Mouse (Mus musculus): ENCODE results near the gene Kcnk7. TPM values are rescaled to one million over a fixed set of nuclear protein-coding genes. Genes with fewer than 3 reads are reported as not detected.
A peak's percentile ranks its signal among the peaks of the same experiment; 100 is the strongest.
"Not testable (repeated sequence)": the region's sequence is repeated elsewhere in the genome, so short reads cannot be mapped to it uniquely, and the experiment has no call there.

The Kcnk7 gene
- polyA plus RNA-seq, 1 experiment, result 0.97 TPM

DNA sequence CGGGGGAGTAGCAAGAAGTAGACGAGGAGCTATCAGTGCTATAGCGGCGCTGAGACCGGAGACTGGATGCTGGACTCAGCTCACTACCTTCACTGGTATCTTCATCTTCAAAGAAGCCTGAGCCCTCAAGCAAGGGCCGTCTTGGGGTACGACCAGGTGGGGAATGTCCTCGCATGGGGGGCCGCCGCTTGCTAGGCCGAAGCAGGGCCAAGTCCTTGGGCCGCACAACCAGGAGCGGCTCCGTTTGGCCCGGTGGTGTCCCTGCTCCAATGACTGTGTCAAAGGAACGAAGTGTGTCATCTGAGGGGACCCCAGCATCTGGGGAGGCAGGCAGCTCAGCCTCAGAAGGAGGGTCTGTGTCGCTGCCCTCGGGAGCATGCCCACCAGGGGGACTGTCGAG is 18.7 kb upstream of the Kcnk7 start:
- peaks cover 49% of the 10 kb centered on the region for H3K36me3 ChIP-seq (ENCODE audit: control insufficient read depth, insufficient read depth, low read length)
- H3K27me3 ChIP-seq (ENCODE audit: control insufficient read depth, insufficient read depth, low read length), result no peaks in the 10 kb centered on the region
- DNase-seq, result no peak
- no peak overlapping the region for H3K4me3 ChIP-seq (ENCODE audit: control insufficient read depth, insufficient read depth, low read length)
- peaks cover 14% of the 10 kb centered on the region for H3K4me1 ChIP-seq (replicated peaks; ENCODE audit: control insufficient read depth, insufficient read depth, low read length)
- 97% methylated on average over 19 of the region's 19 CpGs for WGBS
- no peak for TF ChIP-seq CTCF (IDR thresholded peaks at IDR 0.05; ENCODE audit: borderline replicate concordance, control insufficient read depth, extremely low read depth, insufficient read depth, low read length, poor library complexity)
- no peak for TF ChIP-seq POLR2A (IDR thresholded peaks at IDR 0.05; ENCODE audit: control insufficient read depth, extremely low read depth, insufficient read depth, low read length, poor library complexity)
- H3K27ac ChIP-seq (ENCODE audit: control insufficient read depth, insufficient read depth, low read length), result no peak overlapping the region

DNA sequence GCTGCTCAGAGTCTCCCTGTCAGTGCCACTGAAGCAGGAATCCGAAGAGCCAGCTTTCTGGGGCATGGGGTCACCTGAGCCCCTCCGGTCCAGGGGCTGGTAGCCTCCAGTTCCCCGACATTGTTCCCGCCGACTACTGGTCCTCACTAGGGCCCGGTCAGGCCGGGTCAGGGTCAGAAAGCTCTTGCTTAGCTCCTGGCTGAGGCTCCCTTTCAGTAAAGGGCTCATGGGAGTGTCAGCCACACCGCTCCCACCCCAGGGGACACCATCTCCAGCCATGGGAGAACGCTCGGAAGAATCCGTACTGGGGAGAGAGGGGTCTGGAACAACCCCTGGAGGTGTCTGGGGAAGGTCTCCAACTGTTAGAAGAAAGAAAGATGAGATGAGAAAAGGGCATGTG is 18.3 kb upstream of the Kcnk7 start:
- no peak for DNase-seq
- Histone ChIP-seq H3K36me3 (ENCODE audit: control insufficient read depth, insufficient read depth, low read length) (peaks cover 46% of the 10 kb centered on the region), H3K4me1 (replicated peaks; ENCODE audit: control insufficient read depth, insufficient read depth, low read length) (peaks cover 19% of the 10 kb centered on the region), H3K27me3 (ENCODE audit: control insufficient read depth, insufficient read depth, low read length) (no peaks in the 10 kb centered on the region), H3K4me3 (ENCODE audit: control insufficient read depth, insufficient read depth, low read length) (no peak overlapping the region), H3K27ac (ENCODE audit: control insufficient read depth, insufficient read depth, low read length) (no peak overlapping the region)
- no peak for TF ChIP-seq POLR2A (IDR thresholded peaks at IDR 0.05; ENCODE audit: control insufficient read depth, extremely low read depth, insufficient read depth, low read length, poor library complexity)
- TF ChIP-seq CTCF (IDR thresholded peaks at IDR 0.05; ENCODE audit: borderline replicate concordance, control insufficient read depth, extremely low read depth, insufficient read depth, low read length, poor library complexity), result no peak
- 99% methylated on average over 11 of the region's 11 CpGs for WGBS

DNA sequence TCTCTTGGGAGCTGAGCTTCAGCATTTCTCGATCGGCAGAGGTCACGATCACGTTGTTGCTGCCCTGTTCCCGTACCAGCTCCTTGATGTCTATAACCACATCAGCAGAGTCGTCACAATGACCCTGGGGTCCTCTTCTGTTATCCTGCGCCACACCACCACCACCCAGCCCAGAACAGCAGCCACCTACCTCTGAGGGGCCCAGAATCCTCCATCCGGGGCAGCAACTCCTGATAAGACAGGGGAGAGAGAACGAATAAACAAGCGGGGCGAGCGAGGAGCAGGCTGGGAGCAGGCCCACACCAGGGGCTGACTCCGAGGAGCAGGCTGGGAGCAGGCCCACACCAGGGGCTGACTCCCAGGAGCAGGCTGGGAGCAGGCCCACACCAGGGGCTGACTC is 17.7 kb upstream of the Kcnk7 start:
- no peaks in the 10 kb centered on the region for H3K27me3 ChIP-seq (ENCODE audit: control insufficient read depth, insufficient read depth, low read length)
- DNase-seq, result no peak
- peaks cover 25% of the 10 kb centered on the region for H3K4me1 ChIP-seq (replicated peaks; ENCODE audit: control insufficient read depth, insufficient read depth, low read length)
- no peak for TF ChIP-seq POLR2A (IDR thresholded peaks at IDR 0.05; ENCODE audit: control insufficient read depth, extremely low read depth, insufficient read depth, low read length, poor library complexity)
- no peak for TF ChIP-seq CTCF (IDR thresholded peaks at IDR 0.05; ENCODE audit: borderline replicate concordance, control insufficient read depth, extremely low read depth, insufficient read depth, low read length, poor library complexity)
- H3K4me3 ChIP-seq (ENCODE audit: control insufficient read depth, insufficient read depth, low read length), result no peak overlapping the region
- H3K36me3 ChIP-seq (ENCODE audit: control insufficient read depth, insufficient read depth, low read length), result peaks cover 40% of the 10 kb centered on the region
- WGBS, result 97% methylated on average over 13 of the region's 13 CpGs
- no peak overlapping the region for H3K27ac ChIP-seq (ENCODE audit: control insufficient read depth, insufficient read depth, low read length)

DNA sequence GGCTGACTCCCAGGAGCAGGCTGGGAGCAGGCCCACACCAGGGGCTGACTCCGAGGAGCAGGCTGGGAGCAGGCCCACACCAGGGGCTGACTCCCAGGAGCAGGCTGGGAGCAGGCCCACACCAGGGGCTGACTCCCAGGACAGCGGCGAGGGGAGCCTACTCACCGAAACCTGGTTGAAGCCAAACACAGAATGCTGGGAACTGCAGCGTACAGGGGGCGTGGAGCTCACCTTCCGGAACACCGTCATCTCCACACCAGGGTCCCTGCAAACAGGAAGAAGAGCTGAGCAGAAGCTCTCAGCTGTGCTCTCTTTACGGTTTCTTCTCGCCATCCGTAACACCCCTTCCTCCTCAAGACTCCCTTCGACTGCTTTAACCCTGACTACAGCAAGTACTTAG is 17.2 kb upstream of the Kcnk7 start:
- not testable (repeated sequence) for H3K27me3 ChIP-seq (ENCODE audit: control insufficient read depth, insufficient read depth, low read length); H3K27ac ChIP-seq (ENCODE audit: control insufficient read depth, insufficient read depth, low read length); H3K4me3 ChIP-seq (ENCODE audit: control insufficient read depth, insufficient read depth, low read length); DNase-seq
- Histone ChIP-seq H3K36me3 (ENCODE audit: control insufficient read depth, insufficient read depth, low read length) (peaks cover 38% of the 10 kb centered on the region), H3K4me1 (replicated peaks; ENCODE audit: control insufficient read depth, insufficient read depth, low read length) (peaks cover 30% of the 10 kb centered on the region)
- WGBS, result 95% methylated on average over 10 of the region's 12 CpGs

DNA sequence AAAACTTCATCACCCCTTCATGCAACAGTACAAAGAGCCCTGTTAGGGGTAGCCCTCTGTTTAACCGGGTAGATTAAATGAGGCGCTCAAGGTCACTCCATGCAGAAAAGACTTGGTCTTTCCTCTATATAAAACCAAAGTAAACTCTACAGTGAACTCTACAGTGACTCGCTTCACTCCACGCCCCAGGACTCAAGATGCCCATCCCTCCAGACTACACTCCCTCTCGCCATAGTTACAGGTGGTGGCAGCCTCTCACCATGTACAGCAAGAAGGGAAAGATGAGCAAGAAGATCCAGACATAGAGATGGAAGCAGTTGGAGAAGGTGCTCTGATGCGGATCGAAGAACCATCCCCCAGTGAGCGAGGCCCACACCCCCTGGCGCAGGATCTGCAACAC is 16.4 kb upstream of the Kcnk7 start:
- Histone ChIP-seq H3K4me3 (ENCODE audit: control insufficient read depth, insufficient read depth, low read length) (peak overlapping the region; percentile 92), H3K27me3 (ENCODE audit: control insufficient read depth, insufficient read depth, low read length) (no peaks in the 10 kb centered on the region), H3K36me3 (ENCODE audit: control insufficient read depth, insufficient read depth, low read length) (peaks cover 31% of the 10 kb centered on the region), H3K27ac (ENCODE audit: control insufficient read depth, insufficient read depth, low read length) (no peak overlapping the region), H3K4me1 (replicated peaks; ENCODE audit: control insufficient read depth, insufficient read depth, low read length) (peaks cover 36% of the 10 kb centered on the region)
- no peak for DNase-seq
- no peak for TF ChIP-seq POLR2A (IDR thresholded peaks at IDR 0.05; ENCODE audit: control insufficient read depth, extremely low read depth, insufficient read depth, low read length, poor library complexity)
- TF ChIP-seq CTCF (IDR thresholded peaks at IDR 0.05; ENCODE audit: borderline replicate concordance, control insufficient read depth, extremely low read depth, insufficient read depth, low read length, poor library complexity), result no peak
- WGBS, result 43% methylated on average over 9 of the region's 9 CpGs

DNA sequence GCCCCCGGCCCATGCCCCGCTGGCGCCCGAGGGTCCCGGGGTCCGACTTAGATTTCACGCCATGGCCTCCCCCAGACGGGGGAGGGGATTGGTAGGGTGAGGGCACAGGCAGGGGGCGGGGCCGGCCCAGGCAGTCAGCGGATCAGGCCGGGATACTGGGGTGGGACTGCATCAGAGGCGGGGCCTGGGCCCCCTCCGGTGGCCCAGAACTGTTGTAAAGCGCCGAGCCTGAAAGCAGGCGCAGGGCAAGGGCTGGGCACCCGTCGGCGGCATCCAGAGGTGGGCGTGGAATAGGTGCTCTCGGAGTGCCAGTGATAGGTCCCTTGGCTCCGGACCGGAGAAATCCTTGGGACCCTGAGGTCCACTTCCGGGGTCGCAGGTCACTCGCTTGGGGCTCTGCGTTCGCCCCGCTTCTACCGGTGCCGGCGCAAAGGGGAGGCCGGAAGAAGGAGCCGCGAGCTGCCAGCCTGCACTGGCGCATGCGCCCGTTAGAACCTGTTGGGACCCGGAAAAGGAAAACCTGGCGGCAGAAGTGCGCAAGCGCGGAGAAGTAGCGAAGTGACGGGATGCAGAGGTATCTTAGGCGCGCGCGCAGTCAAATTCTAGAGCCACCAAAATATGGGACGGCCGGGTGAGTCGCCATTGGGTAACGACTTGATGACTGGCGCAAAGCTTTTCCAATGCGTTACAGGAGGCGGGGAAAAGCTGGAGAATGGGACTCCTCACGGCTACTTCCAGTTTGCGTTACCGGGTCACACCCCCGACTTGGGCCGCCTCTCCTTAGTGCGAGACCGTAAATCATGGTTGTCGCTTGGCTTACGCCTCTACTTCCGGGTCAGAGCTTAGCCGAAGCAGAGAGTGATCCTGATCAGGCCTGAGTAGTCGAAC is 15.7 kb upstream of the Kcnk7 start, which contains the start of the genes Map3k11 and Pcnx3:
TSS of gene Map3k11 (plus strand) at position 543 of the 888 bp plus-strand sequence.
TSS of gene Pcnx3 (minus strand) at position 709 of the 888 bp plus-strand sequence.
- H3K27ac ChIP-seq (ENCODE audit: control insufficient read depth, insufficient read depth, low read length), result peak within 1 kb of the TSS; percentile 86
- WGBS, result under 1% methylated on average over 69 of the region's 69 CpGs
- TF ChIP-seq POLR2A (IDR thresholded peaks at IDR 0.05; ENCODE audit: control insufficient read depth, extremely low read depth, insufficient read depth, low read length, poor library complexity) (peak; percentile 74; the same call in 1 of the 2 replicates), CTCF (IDR thresholded peaks at IDR 0.05; ENCODE audit: borderline replicate concordance, control insufficient read depth, extremely low read depth, insufficient read depth, low read length, poor library complexity) (no peak)
- peak within 1 kb of the TSS; percentile 92 for H3K4me3 ChIP-seq (ENCODE audit: control insufficient read depth, insufficient read depth, low read length)
- peak; percentile 96 for DNase-seq
- no peaks in the 10 kb centered on the region for H3K27me3 ChIP-seq (ENCODE audit: control insufficient read depth, insufficient read depth, low read length)
- peaks cover 42% of the 10 kb centered on the region for H3K4me1 ChIP-seq (replicated peaks; ENCODE audit: control insufficient read depth, insufficient read depth, low read length)
- peaks cover 24% of the 10 kb centered on the region for H3K36me3 ChIP-seq (ENCODE audit: control insufficient read depth, insufficient read depth, low read length)

Data from thymus, adult 2 months (tissue).